Mouse (Mus musculus): ENCODE results near the gene Gmppa. TPM values are rescaled to one million over a fixed set of nuclear protein-coding genes. Genes with fewer than 3 reads are reported as not detected.

Gmppa gene
- total and polyA plus RNA-seq, 2 experiments from 2014 or later: 64.9 to 68.3 TPM

- ATAC-seq (no peak), DNase-seq (no peak)
- Histone ChIP-seq H3K4me1 (ENCODE audit: insufficient read depth) (peaks cover 26% of the 10 kb centered on the region), H3K36me3 (ENCODE audit: insufficient read depth) (peaks cover 53% of the 10 kb centered on the region), H3K27me3 (ENCODE audit: insufficient read depth, low read length) (no peaks in the 10 kb centered on the region), H3K9me3 (ENCODE audit: low read length) (no peaks in the 10 kb centered on the region), H3K4me3 (ENCODE audit: low read depth, low read length) (no peak overlapping the region), H3K27ac (ENCODE audit: low read depth, low read length) (no peak overlapping the region), H3K9ac (no peak overlapping the region), H3K4me2 (ENCODE audit: low read depth) (no peak overlapping the region)
- 95% methylated on average over 11 of the region's 11 CpGs for WGBS
- no peak for TF ChIP-seq CTCF (IDR thresholded peaks at IDR 0.05; ENCODE audit: low read depth)
Observed at GRCm38 (mm10) chr1:75476441-75476840, 40.7 kb downstream of the Gmppa start.

GRCm38 (mm10) chr1:75477264-75477965, 41.7 kb downstream of the Gmppa start:
- Histone ChIP-seq H3K27me3 (ENCODE audit: insufficient read depth, low read length) (no peaks in the 10 kb centered on the region), H3K9ac (no peak overlapping the region; the same call in 1 of the 2 replicates), H3K4me1 (ENCODE audit: insufficient read depth) (peaks cover 26% of the 10 kb centered on the region), H3K36me3 (ENCODE audit: insufficient read depth) (peaks cover 49% of the 10 kb centered on the region), H3K27ac (ENCODE audit: low read depth, low read length) (no peak overlapping the region), H3K4me3 (ENCODE audit: low read depth, low read length) (peak overlapping the region; percentile 85), H3K4me2 (ENCODE audit: low read depth) (peak overlapping the region; percentile 82), H3K9me3 (ENCODE audit: low read length) (no peaks in the 10 kb centered on the region)
- DNase-seq (peak; percentile 86), ATAC-seq (no peak)
- peak; percentile 83 for TF ChIP-seq CTCF (IDR thresholded peaks at IDR 0.05; ENCODE audit: low read depth)
- 11% methylated on average over 35 of the region's 35 CpGs for WGBS

GRCm38 (mm10) chr1:75477966-75478290, 42.2 kb downstream of the Gmppa start:
- Histone ChIP-seq H3K9me3 (ENCODE audit: low read length) (no peaks in the 10 kb centered on the region), H3K36me3 (ENCODE audit: insufficient read depth) (peaks cover 49% of the 10 kb centered on the region), H3K27ac (ENCODE audit: low read depth, low read length) (no peak overlapping the region), H3K4me1 (ENCODE audit: insufficient read depth) (peaks cover 26% of the 10 kb centered on the region), H3K4me2 (ENCODE audit: low read depth) (peak overlapping the region; percentile 82), H3K27me3 (ENCODE audit: insufficient read depth, low read length) (no peaks in the 10 kb centered on the region), H3K4me3 (ENCODE audit: low read depth, low read length) (peak overlapping the region; percentile 85), H3K9ac (no peak overlapping the region; the same call in 1 of the 2 replicates)
- ATAC-seq (no peak), DNase-seq (peak; percentile 43)
- TF ChIP-seq CTCF (IDR thresholded peaks at IDR 0.05; ENCODE audit: low read depth): no peak
- WGBS: 45% methylated on average over 3 of the region's 3 CpGs

- Histone ChIP-seq H3K27me3 (ENCODE audit: insufficient read depth, low read length) (no peaks in the 10 kb centered on the region), H3K27ac (ENCODE audit: low read depth, low read length) (peak overlapping the region; percentile 83), H3K4me2 (ENCODE audit: low read depth) (peak overlapping the region; percentile 82), H3K36me3 (ENCODE audit: insufficient read depth) (peaks cover 50% of the 10 kb centered on the region), H3K4me1 (ENCODE audit: insufficient read depth) (peaks cover 26% of the 10 kb centered on the region), H3K9ac (peak overlapping the region; percentile 90), H3K4me3 (ENCODE audit: low read depth, low read length) (peak overlapping the region; percentile 85), H3K9me3 (ENCODE audit: low read length) (no peaks in the 10 kb centered on the region)
- ATAC-seq (no peak; the same call in 1 of the 2 replicates), DNase-seq (no peak)
- WGBS: 1% methylated on average over 19 of the region's 25 CpGs
- no peak for TF ChIP-seq CTCF (IDR thresholded peaks at IDR 0.05; ENCODE audit: low read depth)
Observed at GRCm38 (mm10) chr1:75478497-75478896, 42.8 kb downstream of the Gmppa start.

GRCm38 (mm10) chr1:75478916-75479634, 43.3 kb downstream of the Gmppa start, which contains the start of the genes Chpf and Tmem198:
Chpf (minus strand) TSS chr1:75479307.
Tmem198 (plus strand) TSS chr1:75479532.
- TF ChIP-seq CTCF (IDR thresholded peaks at IDR 0.05; ENCODE audit: low read depth): no peak
- Histone ChIP-seq H3K36me3 (ENCODE audit: insufficient read depth) (peaks cover 48% of the 10 kb centered on the region), H3K9ac (peak within 1 kb of the TSS; percentile 90), H3K27ac (ENCODE audit: low read depth, low read length) (peak within 1 kb of the TSS; percentile 83), H3K4me3 (ENCODE audit: low read depth, low read length) (peak within 1 kb of the TSS; percentile 85), H3K27me3 (ENCODE audit: insufficient read depth, low read length) (no peaks in the 10 kb centered on the region), H3K4me1 (ENCODE audit: insufficient read depth) (peaks cover 26% of the 10 kb centered on the region), H3K9me3 (ENCODE audit: low read length) (no peaks in the 10 kb centered on the region), H3K4me2 (ENCODE audit: low read depth) (peak within 1 kb of the TSS; percentile 82)
- peak; percentile 94 for ATAC-seq
- under 1% methylated on average over 67 of the region's 76 CpGs for WGBS
- DNase-seq: peak; percentile 98

GRCm38 (mm10) chr1:75479635-75479989, 43.9 kb downstream of the Gmppa start:
- no peak for DNase-seq
- Histone ChIP-seq H3K9me3 (ENCODE audit: low read length) (no peaks in the 10 kb centered on the region), H3K9ac (peak overlapping the region; percentile 90), H3K4me3 (ENCODE audit: low read depth, low read length) (peak overlapping the region; percentile 85), H3K27ac (ENCODE audit: low read depth, low read length) (peak overlapping the region; percentile 83), H3K36me3 (ENCODE audit: insufficient read depth) (peaks cover 48% of the 10 kb centered on the region), H3K4me1 (ENCODE audit: insufficient read depth) (peaks cover 26% of the 10 kb centered on the region), H3K4me2 (ENCODE audit: low read depth) (peak overlapping the region; percentile 82), H3K27me3 (ENCODE audit: insufficient read depth, low read length) (no peaks in the 10 kb centered on the region)
- peak; percentile 5 for ATAC-seq
- under 1% methylated on average over 20 of the region's 24 CpGs for WGBS
- TF ChIP-seq CTCF (IDR thresholded peaks at IDR 0.05; ENCODE audit: low read depth): no peak

- no peak for TF ChIP-seq CTCF (IDR thresholded peaks at IDR 0.05; ENCODE audit: low read depth)
- H3K9me3 ChIP-seq (ENCODE audit: low read length): no peaks in the 10 kb centered on the region
- 14% methylated on average over 13 of the region's 13 CpGs for WGBS
- no peak for ATAC-seq
- peaks cover 48% of the 10 kb centered on the region for H3K36me3 ChIP-seq (ENCODE audit: insufficient read depth)
- peak overlapping the region; percentile 85 for H3K4me3 ChIP-seq (ENCODE audit: low read depth, low read length)
- peak overlapping the region; percentile 83 for H3K27ac ChIP-seq (ENCODE audit: low read depth, low read length)
- H3K4me2 ChIP-seq (ENCODE audit: low read depth): peak overlapping the region; percentile 82
- H3K9ac ChIP-seq: peak overlapping the region; percentile 90
- no peaks in the 10 kb centered on the region for H3K27me3 ChIP-seq (ENCODE audit: insufficient read depth, low read length)
- peaks cover 26% of the 10 kb centered on the region for H3K4me1 ChIP-seq (ENCODE audit: insufficient read depth)
- no peak for DNase-seq
Observed at GRCm38 (mm10) chr1:75480036-75480435, 44.3 kb downstream of the Gmppa start.
